Mouse (Mus musculus) lung, embryonic 16.5 days (tissue): ENCODE data around the gene Sirpb1b. TPM values are rescaled to one million over a fixed set of nuclear protein-coding genes. Genes with fewer than 3 reads are reported as not detected.
"Not testable (repeated sequence)": the region's sequence is repeated elsewhere in the genome, so short reads cannot be mapped to it uniquely, and the experiment has no call there.

Experiments used
- ATAC-seq: fragments of 200-750 bp; cut with Nextera tagmentation; 2 replicates; pipeline ENCODE4 v1.8.0; 2017; ENCODE audit warnings: low read depth, mild to moderate bottlenecking, moderate library complexity
- H3K27ac ChIP-seq: fragments of 300-500 bp; sonication (generic); 2 replicates; pipeline ENCODE4 v1.5.1; 2014; ENCODE audit warnings: mild to moderate bottlenecking, control low read depth, low read length
- H3K27me3 ChIP-seq: fragments of 300-500 bp; sonication (generic); 2 replicates; pipeline ENCODE4 v1.6.1; 2014; ENCODE audit warnings: low read depth, low read length, mixed read lengths; ENCODE audit not compliant: control insufficient read depth, insufficient read depth
- H3K36me3 ChIP-seq: fragments of 300-500 bp; sonication (generic); 2 replicates; pipeline ENCODE4 v1.6.1; 2014; ENCODE audit warnings: low read length; ENCODE audit not compliant: control insufficient read depth, insufficient read depth
- H3K4me1 ChIP-seq: fragments of 300-500 bp; sonication (generic); replicated peaks from 2 replicates; pipeline ENCODE4 v1.6.1; 2014; ENCODE audit warnings: low read length, mixed read lengths; ENCODE audit not compliant: control insufficient read depth, insufficient read depth
- H3K4me2 ChIP-seq: fragments of 300-500 bp; sonication (generic); 2 replicates; pipeline ENCODE4 v1.6.1; 2014; ENCODE audit warnings: low read depth, low read length, control low read depth
- H3K4me3 ChIP-seq: fragments of 300-500 bp; sonication (generic); 2 replicates; pipeline ENCODE4 v1.5.1; 2014; ENCODE audit warnings: mild to moderate bottlenecking, low read length, control low read depth
- H3K9ac ChIP-seq: fragments of 300-500 bp; sonication (generic); 2 replicates; pipeline ENCODE4 v1.6.1; 2014; ENCODE audit warnings: low read length, control low read depth
- H3K9me3 ChIP-seq: fragments of 300-500 bp; sonication (generic); 2 replicates; pipeline ENCODE4 v1.6.1; 2016; ENCODE audit warnings: low read length; ENCODE audit not compliant: control insufficient read depth
- WGBS: fragments of 180-500 bp; shearing (Covaris S2); extraction: QIAGEN DNeasy Blood & Tissue Kit; methylation state at CpG from one replicate; pipeline ENCODE4 v1.1.7; 2014; 5-methylcytosine and 5-hydroxymethylcytosine counted together
- polyA plus RNA-seq: library from polyadenylated mRNA; unstranded; fragments of >200 nt; fragmentation: Nextera tagmentation; extraction: Ambion mirVana; gene quantifications from 2 replicates; pipeline ENCODE4 v1.2.1, GENCODE M21; 2015

Sirpb1b gene
- polyA plus RNA-seq = 0.25 and 0.31 TPM in 2 replicates

DNA sequence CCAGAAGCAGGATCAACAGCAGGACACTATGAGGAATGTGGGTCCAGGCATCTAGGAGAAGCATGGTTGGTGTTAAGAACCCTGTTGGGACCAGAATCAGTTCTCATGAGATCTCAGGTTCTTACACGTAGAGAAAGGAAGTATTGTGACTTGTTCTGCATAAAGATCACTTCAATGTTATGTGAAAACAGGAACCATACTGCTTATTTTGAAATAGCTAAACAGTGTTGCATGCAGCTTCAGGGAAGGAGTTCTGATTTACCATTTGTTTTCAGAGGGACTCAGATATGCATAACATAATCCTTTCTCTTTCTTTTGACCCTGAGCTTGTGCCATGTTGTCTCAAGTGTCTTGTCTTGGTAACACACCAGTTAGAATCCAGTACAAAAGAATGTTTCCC is at the start of gene Sirpb1b:
Gene Sirpb1b, minus strand, starts transcription at position 179 of the 400 bp plus-strand sequence.
- H3K4me1 ChIP-seq, H3K9me3 ChIP-seq, H3K4me2 ChIP-seq, ATAC-seq, H3K4me3 ChIP-seq, H3K27ac ChIP-seq, H3K27me3 ChIP-seq, H3K9ac ChIP-seq, H3K36me3 ChIP-seq: not testable (repeated sequence)
- WGBS = no CpG with 5 or more reads among the region's 1 CpGs

DNA sequence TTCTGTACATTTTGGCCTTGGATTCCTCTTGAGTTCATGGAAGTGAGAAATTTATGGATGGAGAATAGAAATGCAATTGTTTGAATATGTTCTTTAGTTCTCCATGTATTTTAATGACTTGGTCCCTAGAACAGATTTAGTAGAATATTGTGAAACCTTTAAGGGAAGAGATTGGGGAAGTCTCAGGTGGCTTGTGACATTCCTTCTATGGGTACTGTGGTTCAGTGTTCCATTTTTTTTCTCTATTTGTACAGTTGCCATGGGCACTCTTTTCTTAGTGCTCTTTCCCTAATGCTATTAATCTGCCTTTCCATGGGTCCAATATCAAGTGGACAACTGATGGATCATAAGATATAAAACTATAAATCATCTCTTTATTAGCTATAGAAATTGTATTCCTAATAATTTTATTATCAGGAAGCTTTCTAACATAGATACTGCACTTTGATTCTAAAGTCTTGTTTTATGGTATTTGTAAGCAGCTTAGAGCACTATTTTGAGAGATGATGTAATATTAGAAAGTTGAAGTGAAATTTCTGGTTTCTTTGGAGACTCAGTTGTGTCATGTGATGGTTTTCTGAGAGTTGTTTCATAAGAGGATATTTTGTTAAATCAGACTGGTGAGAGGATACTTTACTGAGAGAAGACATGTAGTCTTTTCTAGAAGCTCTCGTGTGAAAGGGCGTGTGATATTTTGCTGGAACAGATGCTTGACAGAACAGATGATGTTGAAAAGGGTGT is 15.7 kb upstream of the Sirpb1b start:
- not testable (repeated sequence) for H3K27ac ChIP-seq, ATAC-seq
- WGBS = 90% methylated on average over 2 of the region's 2 CpGs

DNA sequence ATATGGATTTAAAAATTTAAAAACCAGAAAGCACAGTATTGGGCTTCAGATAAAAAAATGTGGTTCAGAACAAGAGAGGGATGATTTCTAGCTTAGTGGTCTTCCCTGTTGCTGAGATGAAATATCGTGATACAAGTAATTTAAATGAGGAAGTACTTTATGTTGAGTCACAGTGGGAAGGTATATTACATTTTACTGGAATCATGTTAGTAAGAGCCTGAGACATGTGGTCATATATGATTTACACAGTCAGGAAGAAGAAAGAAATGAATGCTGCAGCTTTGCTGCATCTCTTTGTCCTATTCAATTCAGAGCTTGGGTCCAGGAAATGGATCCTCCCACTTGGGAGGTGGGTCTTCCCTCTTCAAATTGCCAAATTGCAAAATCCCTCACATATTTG is 11.8 kb upstream of the Sirpb1b start:
- not testable (repeated sequence) for H3K4me1 ChIP-seq, H3K27ac ChIP-seq, H3K4me3 ChIP-seq, H3K9me3 ChIP-seq, H3K36me3 ChIP-seq, H3K27me3 ChIP-seq, H3K4me2 ChIP-seq, ATAC-seq, H3K9ac ChIP-seq
- WGBS = 74% methylated on average over 1 of the region's 1 CpGs

More for the DNA sequence above, 15.7 kb upstream of the Sirpb1b start:
- not testable (repeated sequence) for H3K9ac ChIP-seq, H3K4me1 ChIP-seq, H3K4me3 ChIP-seq, H3K36me3 ChIP-seq, H3K27me3 ChIP-seq, H3K4me2 ChIP-seq, H3K9me3 ChIP-seq

DNA sequence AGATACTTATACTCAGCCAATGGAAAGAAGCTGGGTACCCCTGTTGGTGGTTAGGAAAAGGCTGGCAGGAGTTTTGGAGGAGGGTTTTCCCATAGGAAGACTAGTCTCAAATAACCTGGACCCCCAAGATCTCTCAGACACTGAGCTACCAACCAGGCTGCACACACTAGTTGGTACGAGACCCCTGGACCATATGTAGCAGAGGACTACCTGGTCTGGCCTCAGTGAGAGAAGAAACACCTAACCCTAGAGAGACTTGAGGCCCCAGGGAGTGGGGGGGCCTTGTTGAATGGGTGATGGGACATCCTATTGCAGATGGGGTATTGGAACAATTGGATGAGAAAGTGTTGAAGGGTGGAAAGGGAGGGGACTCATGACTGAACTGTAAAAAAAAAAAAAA is 8.6 kb upstream of the Sirpb1b start:
- no peak overlapping the region for H3K4me3 ChIP-seq
- no peak overlapping the region for H3K27ac ChIP-seq
- WGBS = 80% methylated on average over 1 of the region's 1 CpGs
- H3K9ac ChIP-seq = no peak overlapping the region
- no peak overlapping the region for H3K4me2 ChIP-seq
- ATAC-seq = no peak
- H3K9me3 ChIP-seq = peaks cover 3% of the 10 kb centered on the region; the same call in 1 of the 2 replicates
- H3K4me1 ChIP-seq = no peaks in the 10 kb centered on the region
- H3K27me3 ChIP-seq = no peaks in the 10 kb centered on the region
- no peaks in the 10 kb centered on the region for H3K36me3 ChIP-seq

DNA sequence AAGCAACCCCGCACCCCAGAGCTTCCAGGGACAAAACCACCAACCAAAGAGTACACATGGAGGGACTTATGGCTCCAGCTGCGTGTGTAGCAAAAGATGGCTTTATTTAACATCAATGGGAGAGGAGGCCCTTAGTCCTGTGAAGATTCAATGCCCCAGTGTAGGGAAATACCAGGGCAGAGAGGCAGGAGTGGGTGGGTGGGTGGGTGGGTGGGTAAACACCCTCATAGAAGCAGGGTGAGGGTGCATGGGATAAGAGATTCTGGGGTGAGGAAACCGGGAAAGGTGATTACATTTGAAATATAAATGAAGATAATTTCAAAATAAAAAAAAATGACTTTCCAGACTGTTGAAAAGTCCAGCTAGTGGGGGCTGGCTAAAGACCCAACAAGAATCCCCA is 8.1 kb upstream of the Sirpb1b start:
- ATAC-seq, H3K27me3 ChIP-seq, H3K9ac ChIP-seq, H3K36me3 ChIP-seq, H3K4me2 ChIP-seq, H3K9me3 ChIP-seq, H3K27ac ChIP-seq, H3K4me1 ChIP-seq, H3K4me3 ChIP-seq: not testable (repeated sequence)
- WGBS = 77% methylated on average over 3 of the region's 3 CpGs

DNA sequence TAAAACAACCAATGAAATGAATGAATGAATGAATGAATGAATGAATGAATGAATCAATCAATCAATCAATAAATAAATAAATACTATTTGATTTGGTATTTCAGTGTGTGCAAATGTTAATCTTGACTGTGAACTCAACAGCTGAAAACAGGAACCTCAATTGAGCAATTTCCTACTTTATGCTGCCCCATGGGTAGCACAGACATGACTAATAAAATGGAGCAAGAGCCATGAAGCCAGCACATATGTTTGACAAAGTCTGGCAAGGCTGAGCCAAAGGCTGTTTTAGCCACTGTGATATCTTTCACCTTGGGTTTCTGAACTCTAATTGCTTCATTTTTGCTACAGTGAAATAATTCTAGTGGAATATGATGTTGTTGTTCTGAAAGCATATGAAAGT is 1.6 kb upstream of the Sirpb1b start:
- not testable (repeated sequence) for H3K4me2 ChIP-seq, H3K27ac ChIP-seq, H3K4me1 ChIP-seq, H3K36me3 ChIP-seq, H3K9me3 ChIP-seq, H3K4me3 ChIP-seq, H3K27me3 ChIP-seq, H3K9ac ChIP-seq, ATAC-seq

DNA sequence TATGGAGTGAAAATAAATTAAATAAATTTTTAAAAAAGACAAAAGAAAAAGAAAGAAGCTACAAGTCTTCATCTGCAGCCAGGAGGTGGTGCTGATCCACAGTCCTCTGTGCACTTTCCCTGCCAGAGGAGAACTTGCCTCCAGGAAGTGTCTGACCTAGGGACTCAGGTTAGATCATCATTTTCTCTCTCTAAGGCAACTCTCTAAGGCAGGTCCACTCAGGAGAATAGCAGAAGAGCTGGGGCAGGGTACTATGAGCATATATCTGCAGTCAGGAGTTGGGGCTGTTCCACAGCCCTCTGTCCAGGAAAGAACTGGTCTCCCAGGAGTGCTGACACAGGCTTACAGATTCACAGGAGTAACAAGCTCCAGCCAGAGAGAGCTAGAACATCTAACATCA is 46.3 kb downstream of the Sirpb1b start:
- Histone ChIP-seq H3K4me3 (no peak overlapping the region), H3K9ac (no peak overlapping the region), H3K27ac (no peak overlapping the region), H3K36me3 (no peaks in the 10 kb centered on the region), H3K27me3 (no peaks in the 10 kb centered on the region), H3K4me1 (no peaks in the 10 kb centered on the region), H3K9me3 (no peaks in the 10 kb centered on the region), H3K4me2 (no peak overlapping the region)
- no peak for ATAC-seq

DNA sequence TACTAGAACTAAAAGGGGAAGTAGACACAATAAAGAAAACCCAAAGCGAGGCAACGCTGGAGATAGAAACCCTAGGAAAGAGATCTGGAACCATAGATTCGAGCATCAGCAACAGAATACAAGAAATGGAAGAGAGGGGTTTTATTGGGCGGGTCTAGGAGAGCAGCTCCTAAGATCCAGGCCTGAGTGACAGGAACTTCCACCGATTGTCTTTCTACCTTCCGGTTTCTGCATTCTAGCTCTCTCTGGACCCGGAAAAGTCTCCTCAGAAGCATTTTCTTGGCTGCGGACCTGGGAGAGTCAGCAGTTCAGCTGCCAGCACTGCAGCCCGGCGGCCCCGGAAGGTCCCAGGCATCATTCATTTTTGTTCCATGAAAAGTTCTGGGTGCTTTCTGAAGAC is 61.3 kb downstream of the Sirpb1b start:
- not testable (repeated sequence) for H3K4me3 ChIP-seq, H3K27me3 ChIP-seq, H3K9ac ChIP-seq, H3K4me1 ChIP-seq, H3K27ac ChIP-seq, ATAC-seq, H3K36me3 ChIP-seq, H3K9me3 ChIP-seq, H3K4me2 ChIP-seq
- 81% methylated on average over 9 of the region's 11 CpGs for WGBS

DNA sequence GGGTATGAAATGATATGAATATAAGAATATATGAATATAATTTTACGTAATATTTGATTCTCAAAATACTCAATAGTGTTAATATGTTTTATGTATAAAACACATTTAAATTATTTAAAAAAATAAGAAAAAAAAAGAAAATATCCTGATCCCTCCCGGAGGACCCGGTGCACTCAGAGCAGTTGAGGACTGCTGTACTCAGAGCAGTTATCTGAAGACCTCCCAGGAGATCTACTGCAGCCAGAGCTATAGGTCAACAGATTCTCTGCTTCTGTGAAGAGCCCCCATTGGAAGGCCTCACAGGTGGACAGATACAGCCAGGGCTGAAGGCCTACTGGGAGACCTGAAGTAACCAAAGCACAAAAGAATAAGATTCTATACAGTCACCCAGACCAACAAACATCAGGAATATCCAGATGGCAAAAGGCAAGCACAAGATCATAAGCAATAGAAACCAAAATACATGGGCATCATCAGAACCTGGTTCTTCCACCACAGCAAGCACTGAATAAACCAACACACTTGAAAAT is 67.0 kb downstream of the Sirpb1b start:
- H3K4me3 ChIP-seq, H3K9me3 ChIP-seq, H3K4me1 ChIP-seq, H3K27ac ChIP-seq, ATAC-seq, H3K27me3 ChIP-seq, H3K9ac ChIP-seq, H3K36me3 ChIP-seq, H3K4me2 ChIP-seq: not testable (repeated sequence)
- WGBS = 79% methylated on average over 3 of the region's 3 CpGs
